Mouse (Mus musculus) embryonic stem cell, embryonic (primary cell): ENCODE data around the gene Fndc1.

Experiments used
- CTCF ChIA-PET, 4 experiments: fragments of 300-600 bp in 2 of 4; fragments of 350-600 bp in 2 of 4; sonication (Branson Sonifier 250); formaldehyde crosslinking; loops; one replicate each; lab custom pipeline; 2022; ENCODE audit warnings: inconsistent platforms in 2 of 4; lab: Charles Lee
- POLR2A ChIA-PET, 4 experiments: fragments of 300-600 bp in 2 of 4; fragments of 350-600 bp in 2 of 4; sonication (Branson Sonifier 250); formaldehyde crosslinking; loops; one replicate each; lab custom pipeline; 2022; ENCODE audit warnings: antibody characterized with exemption in 4 of 4, inconsistent platforms in 1 of 4; lab: Charles Lee

Fndc1 gene

GRCm38 (mm10) chr17:7826819-7827515 is at the start of gene Fndc1:
Gene Fndc1, minus strand, starts transcription at chr17:7827302.
- ChIA-PET POLR2A (interaction anchor here in 1 of 4 experiments (0.8 kb wide), 1 partner anchor 392 kb away, joined by 5 read pairs; no protein-coding TSS in a partner anchor), CTCF (interaction anchor here (0.6 to 1.4 kb wide), 12 partner anchors 10 to 665 kb away, joined by 3 to 5 read pairs (median 3); no protein-coding TSS in a partner anchor)

GRCm38 (mm10) chr17:7876541-7876940 is 49.4 kb upstream of the Fndc1 start:
- ChIA-PET CTCF (interaction anchor here in 1 of 4 experiments (0.7 kb wide), 1 partner anchor 23 kb away, joined by 4 read pairs; no protein-coding TSS in a partner anchor), POLR2A (no interaction called here)

- ChIA-PET POLR2A (interaction anchor here in 1 of 4 experiments (0.6 kb wide), 1 partner anchor 976 kb away, joined by 3 read pairs; no protein-coding TSS in a partner anchor), CTCF (interaction anchor here in 1 of 4 experiments (1.3 kb wide), 1 partner anchor 52 kb away, joined by 5 read pairs; no protein-coding TSS in a partner anchor)
These were observed 48.9 kb upstream of the Fndc1 start for GRCm38 (mm10) chr17:7875941-7876461.

- CTCF ChIA-PET, result interaction anchor here in 2 of 4 experiments (0.6 to 3.4 kb wide), 5 partner anchors 11 to 54 kb away, joined by 3 to 11 read pairs (median 5); no protein-coding TSS in a partner anchor
- POLR2A ChIA-PET, result interaction anchor here in 1 of 4 experiments (0.6 kb wide), 1 partner anchor 975 kb away, joined by 3 read pairs; no protein-coding TSS in a partner anchor
These were observed 47.9 kb upstream of the Fndc1 start for GRCm38 (mm10) chr17:7874776-7875531.

DNA sequence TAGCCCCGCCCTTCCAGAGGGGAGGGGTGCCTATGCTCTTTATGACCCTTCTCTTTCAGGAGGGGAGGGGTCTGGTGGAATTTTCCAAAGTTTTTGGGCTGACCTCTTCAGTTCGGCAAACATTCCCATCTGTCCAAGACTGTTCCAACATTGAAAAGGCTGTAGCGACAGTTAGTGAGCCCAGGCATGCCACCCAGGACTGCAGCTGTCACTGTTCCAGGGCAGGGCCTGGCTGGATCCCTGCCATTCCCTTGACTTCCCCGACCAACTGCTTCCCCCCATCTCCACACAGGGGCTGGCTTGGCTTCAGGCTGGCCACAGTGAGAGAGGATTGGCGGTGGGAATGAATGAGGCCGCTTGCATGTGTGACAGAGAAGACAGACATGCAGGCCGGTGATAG is 46.3 kb upstream of the Fndc1 start:
- ChIA-PET POLR2A (interaction anchor here in 1 of 4 experiments (1.3 kb wide), 1 partner anchor 114 kb away, joined by 3 read pairs; no protein-coding TSS in a partner anchor), CTCF (interaction anchor here in 2 of 4 experiments (2.2 to 3.4 kb wide), 2 partner anchors 9 to 55 kb away, joined by 5 to 11 read pairs; no protein-coding TSS in a partner anchor)

DNA sequence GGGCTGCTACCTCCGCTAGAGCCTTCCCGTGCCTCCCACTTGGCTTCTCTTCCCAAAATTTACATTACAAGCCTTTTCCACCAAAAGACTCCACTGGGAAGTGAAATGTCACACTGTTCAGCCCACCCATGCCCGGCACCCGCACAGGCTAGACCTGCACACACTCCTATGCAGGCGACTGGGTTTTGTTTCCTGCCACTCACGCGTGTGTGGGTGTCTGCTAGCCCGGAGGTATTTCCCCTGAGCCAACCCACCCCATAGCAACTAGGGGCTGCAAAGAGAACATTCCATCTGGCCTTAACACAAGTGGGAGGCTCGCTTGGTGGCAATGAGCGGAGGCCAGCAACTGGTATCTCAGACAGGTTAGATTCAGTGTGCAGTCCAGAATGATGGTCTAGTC is 44.7 kb upstream of the Fndc1 start:
- POLR2A ChIA-PET, result no interaction called here
- CTCF ChIA-PET, result interaction anchor here in 1 of 4 experiments (3.4 kb wide), 1 partner anchor 57 kb away, joined by 11 read pairs; no protein-coding TSS in a partner anchor

GRCm38 (mm10) chr17:7870862-7871605 is 43.9 kb upstream of the Fndc1 start:
- ChIA-PET CTCF (interaction anchor here in 1 of 4 experiments (1.2 kb wide), 1 partner anchor 57 kb away, joined by 4 read pairs; no protein-coding TSS in a partner anchor), POLR2A (interaction anchor here in 1 of 4 experiments (0.6 kb wide), 1 partner anchor 294 kb away, joined by 3 read pairs; no protein-coding TSS in a partner anchor)

GRCm38 (mm10) chr17:7869114-7869513 is 42.0 kb upstream of the Fndc1 start:
- CTCF ChIA-PET, result interaction anchor here in 3 of 4 experiments (0.7 to 2.7 kb wide), 9 partner anchors 10 to 60 kb away, joined by 3 to 15 read pairs (median 5); partner anchors contain the start of gene Fndc1 (in 1 of the 3)
- POLR2A ChIA-PET, result no interaction called here

GRCm38 (mm10) chr17:7868631-7869030 is 41.5 kb upstream of the Fndc1 start:
- ChIA-PET POLR2A (no interaction called here), CTCF (interaction anchor here in 3 of 4 experiments (0.5 to 2.7 kb wide), 14 partner anchors 11 to 419 kb away, joined by 3 to 15 read pairs (median 4); partner anchors contain the start of gene Fndc1 (in 1 of the 3))

GRCm38 (mm10) chr17:7864740-7865139 is 37.6 kb upstream of the Fndc1 start:
- CTCF ChIA-PET, result interaction anchor here in 2 of 4 experiments (0.9 to 1.4 kb wide), 7 partner anchors 9 to 73 kb away, joined by 3 to 5 read pairs (median 3); no protein-coding TSS in a partner anchor
- POLR2A ChIA-PET, result no interaction called here

DNA sequence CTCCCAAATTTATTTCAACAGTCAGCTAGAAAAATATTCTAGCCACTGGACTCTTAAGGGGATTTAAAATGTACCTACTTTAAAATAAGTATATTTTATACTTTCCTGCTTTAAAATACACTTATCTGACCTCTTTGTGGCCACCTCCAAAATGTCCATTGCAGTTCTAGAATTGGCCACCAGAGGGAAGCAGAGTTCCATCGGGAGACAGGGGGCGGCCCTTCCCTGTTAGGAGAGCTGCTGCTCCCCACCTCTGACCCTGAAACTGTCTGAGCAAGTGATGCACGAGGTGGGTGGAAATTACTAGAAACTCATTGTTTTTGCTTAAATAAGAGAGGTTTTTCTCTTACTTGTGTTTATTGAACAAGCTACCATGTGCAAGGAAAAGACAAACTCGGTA is 36.6 kb upstream of the Fndc1 start:
- POLR2A ChIA-PET, result no interaction called here
- CTCF ChIA-PET, result interaction anchor here in 3 of 4 experiments (0.6 to 2.6 kb wide), 12 partner anchors 10 to 401 kb away, joined by 3 to 10 read pairs (median 3); no protein-coding TSS in a partner anchor

GRCm38 (mm10) chr17:7860845-7861360 is 33.8 kb upstream of the Fndc1 start:
- CTCF ChIA-PET, result interaction anchor here in 2 of 4 experiments (0.5 to 0.6 kb wide), 2 partner anchors 69 kb away, joined by 3 read pairs; no protein-coding TSS in a partner anchor

GRCm38 (mm10) chr17:7857658-7858057 is 30.6 kb upstream of the Fndc1 start:
- CTCF ChIA-PET, result no interaction called here

More at GRCm38 (mm10) chr17:7860845-7861360, 33.8 kb upstream of the Fndc1 start:
- POLR2A ChIA-PET, result no interaction called here

GRCm38 (mm10) chr17:7855851-7856250 is 28.7 kb upstream of the Fndc1 start:
- POLR2A ChIA-PET, result no interaction called here
- CTCF ChIA-PET, result interaction anchor here in 2 of 4 experiments (0.6 to 1.9 kb wide), 3 partner anchors 34 to 258 kb away, joined by 3 to 5 read pairs (median 4); no protein-coding TSS in a partner anchor

More at GRCm38 (mm10) chr17:7857658-7858057, 30.6 kb upstream of the Fndc1 start:
- POLR2A ChIA-PET, result interaction anchor here in 1 of 4 experiments (0.6 kb wide), 1 partner anchor 510 kb away, joined by 3 read pairs; no protein-coding TSS in a partner anchor

DNA sequence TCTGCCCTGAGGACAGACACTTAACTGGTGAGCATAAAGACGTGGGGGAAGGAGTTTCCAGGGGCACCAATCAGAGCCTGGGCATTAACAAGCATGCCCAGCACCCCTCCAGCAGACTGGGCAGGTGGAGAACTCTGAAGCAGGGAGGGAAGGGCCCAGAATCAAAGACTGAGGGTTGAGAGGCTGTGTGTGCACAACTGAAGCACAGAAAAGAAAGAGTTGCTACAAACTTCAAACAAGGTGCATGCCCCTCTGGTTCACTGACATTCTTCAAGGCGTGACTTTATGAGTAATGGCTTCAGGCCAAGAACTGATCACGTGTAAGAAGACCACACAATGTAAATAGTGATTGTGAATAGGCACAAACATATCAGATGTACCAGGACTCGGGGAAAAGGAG is 24.9 kb upstream of the Fndc1 start:
- POLR2A ChIA-PET, result no interaction called here
- CTCF ChIA-PET, result no interaction called here

DNA sequence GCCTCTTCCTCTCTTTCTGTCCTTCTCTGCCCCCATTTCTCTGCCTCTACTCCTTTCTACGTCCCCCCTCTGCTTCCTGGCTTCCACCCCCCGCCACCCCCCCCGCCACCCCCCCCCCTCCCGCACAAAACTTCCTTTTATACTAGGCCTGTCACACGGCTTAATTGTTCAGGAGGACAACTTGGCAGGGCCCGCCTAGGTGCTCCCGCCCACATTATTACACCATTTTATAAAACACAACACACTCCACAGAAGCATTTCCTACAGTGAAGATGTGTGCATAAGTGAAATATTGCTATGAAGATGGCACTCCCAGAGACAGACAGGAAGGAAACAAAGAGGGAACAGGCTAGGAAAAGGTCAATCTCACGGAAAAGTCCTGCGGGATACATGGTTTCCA is 24.4 kb upstream of the Fndc1 start:
- POLR2A ChIA-PET, result no interaction called here

GRCm38 (mm10) chr17:7850246-7850645 is 23.1 kb upstream of the Fndc1 start:
- CTCF ChIA-PET, result interaction anchor here in 2 of 4 experiments (0.6 to 1.5 kb wide), 2 partner anchors 28 to 729 kb away, joined by 3 to 4 read pairs; no protein-coding TSS in a partner anchor
- POLR2A ChIA-PET, result no interaction called here

More for the DNA sequence above, 24.4 kb upstream of the Fndc1 start:
- CTCF ChIA-PET, result no interaction called here
